Mouse (Mus musculus) heart, adult 11 months (tissue): ENCODE results near the gene Cblc.

ENCODE experiments used
- DNase-seq: peaks from one replicate; pipeline ENCODE4 v3.0.0; 2022

Gene Cblc

GRCm38 (mm10) chr7:19750217-19751069, 46.2 kb downstream of the Cblc start, which contains the start of gene Nectin2:
Gene Nectin2, minus strand, starts transcription at chr7:19750483.
- peak; percentile 99 for DNase-seq

- DNase-seq = peak; percentile 100
Measured at GRCm38 (mm10) chr7:19749389-19750216, 47.0 kb downstream of the Cblc start.

DNA sequence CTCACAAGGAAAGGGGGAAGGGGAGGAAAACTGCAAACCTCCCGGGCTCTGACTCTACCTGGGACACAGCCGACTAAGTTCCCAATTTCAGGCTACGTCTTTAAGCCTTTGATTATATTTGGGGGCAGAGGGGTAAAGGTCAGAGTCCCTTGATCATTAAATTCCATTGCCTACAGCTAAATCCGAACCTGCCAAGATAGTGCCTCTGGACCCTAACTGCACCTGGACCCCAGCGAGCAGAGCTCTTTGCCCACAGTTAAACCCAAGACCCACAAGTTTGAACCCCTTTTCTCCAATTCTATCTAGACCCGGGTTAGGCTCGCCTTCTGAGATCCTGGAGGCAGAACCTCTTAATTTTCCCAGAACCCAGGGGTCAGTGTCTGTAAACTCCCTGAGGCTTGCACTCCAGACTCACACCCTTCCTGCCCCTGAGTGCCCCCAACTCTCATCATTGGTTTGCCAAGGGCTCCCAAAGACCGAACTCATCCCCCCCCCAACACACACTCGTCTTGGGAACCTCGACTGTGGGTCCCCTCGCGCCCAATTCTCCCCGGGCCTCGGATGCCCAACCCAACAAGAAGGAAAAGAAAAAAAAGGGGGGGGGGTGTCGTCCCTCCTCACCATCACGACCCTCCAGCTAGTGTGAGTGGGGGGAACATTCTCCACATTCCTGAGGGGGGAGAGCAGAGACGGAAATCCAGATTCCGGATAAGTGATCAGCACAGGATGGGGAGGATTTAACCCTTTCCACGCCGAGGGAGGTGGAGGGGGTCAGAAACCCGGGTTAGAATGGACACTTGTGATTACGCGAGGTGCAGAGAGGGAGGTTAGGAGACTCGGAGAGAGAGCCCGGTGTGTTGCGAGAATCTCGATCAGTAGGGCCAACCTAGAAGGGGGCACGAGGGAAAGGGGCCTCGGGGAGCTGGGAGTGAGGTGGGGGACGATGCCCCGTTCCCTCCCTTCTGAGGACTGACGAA, 48.1 kb downstream of the Cblc start:
- peak; percentile 97 for DNase-seq

DNA sequence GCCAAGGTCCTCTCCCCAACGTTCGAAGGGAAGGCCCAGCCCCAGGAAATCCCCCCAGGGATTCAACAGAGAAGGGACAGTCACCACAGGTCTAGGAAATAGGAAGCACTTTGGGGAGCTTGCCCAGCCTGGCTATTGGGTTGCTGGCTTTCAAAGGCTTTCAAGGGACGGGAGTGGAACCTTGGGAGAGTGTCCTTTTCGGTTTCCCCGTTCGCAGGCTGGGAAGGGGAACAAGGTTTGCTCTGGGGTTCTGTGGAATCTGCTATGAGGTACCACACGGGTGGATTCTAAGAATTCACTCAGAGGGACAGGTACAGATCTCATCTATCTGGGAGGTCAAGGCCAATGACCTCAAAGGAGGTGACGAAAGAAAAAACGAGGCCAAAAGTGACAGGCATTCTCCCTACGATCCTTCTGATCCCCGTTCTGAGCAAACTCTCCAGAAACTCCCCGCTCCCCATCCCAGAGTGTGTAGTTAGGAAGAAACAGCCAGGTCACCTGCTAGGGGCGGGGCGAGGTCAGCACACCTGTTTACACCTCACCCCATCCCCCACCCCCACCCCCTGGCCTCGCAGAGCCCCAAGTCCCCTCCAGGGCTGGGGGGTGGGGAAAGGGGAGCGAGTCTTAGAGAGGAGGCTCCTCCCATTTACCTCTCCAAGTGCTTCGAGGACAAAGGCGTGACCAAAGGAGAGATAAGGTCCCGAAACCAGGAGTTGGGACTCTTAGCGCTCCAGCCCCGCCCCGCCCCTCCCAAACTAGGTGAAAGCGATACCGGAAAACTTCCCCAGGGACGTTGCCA, 49.0 kb downstream of the Cblc start:
- DNase-seq = peak; percentile 95

DNA sequence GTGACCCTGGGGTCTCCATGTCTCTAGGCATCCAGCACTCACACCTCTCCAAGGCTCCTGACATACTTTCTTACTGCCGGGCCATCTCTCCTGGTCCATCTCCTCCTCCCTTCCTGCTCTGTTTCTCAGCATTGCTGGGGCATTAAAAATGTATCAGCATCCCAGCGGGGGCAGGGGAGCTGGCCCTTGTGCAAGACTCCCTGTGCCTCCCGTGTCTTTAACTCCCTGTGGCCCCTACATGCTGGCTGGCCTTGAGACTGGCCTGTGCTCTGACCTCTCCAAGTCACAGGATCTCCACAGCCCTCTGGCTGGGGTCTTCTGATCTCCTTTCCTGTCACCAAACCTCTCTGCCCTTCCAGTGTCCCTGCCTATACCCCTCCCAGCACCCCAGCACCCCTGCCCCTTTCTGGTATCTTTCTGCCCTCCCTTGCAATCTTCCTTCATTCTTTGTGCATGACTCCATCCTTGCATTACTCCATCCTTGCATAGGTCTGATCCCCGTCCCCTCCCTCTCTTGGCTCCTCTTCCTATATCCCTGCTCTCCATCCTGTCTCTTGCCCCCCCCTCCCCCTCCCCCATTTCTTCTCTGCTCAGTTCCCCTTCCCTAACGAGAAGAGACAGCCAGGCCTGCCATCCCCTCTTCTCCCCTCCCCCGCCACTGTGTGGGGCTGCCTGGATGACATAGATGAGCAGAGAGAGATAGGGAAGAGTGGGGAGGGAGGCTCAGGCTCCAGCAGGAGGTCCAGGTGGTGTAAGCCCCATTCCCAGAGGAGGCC, 50.0 kb downstream of the Cblc start:
- DNase-seq = peak; percentile 90

DNA sequence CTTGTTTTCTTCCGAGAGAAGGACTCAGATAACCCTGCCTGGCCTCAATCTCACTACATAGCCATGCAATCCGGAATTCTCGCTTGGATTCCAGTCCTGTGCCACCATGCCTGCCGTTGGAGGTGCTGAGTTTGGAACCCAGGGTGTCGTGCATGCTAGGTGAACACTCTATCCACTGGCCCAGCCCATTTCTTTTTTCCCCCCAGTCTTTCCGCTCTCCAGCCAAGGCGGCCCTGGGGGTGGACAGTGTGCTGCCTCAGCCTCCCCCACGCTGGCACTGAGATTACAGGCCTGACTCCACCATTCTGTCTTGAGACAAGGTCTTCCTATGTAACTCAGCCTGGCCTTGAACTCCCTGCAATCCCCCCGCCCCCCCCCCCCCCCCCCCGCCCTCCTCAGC, 50.6 kb downstream of the Cblc start:
- DNase-seq = peak; percentile 95

DNA sequence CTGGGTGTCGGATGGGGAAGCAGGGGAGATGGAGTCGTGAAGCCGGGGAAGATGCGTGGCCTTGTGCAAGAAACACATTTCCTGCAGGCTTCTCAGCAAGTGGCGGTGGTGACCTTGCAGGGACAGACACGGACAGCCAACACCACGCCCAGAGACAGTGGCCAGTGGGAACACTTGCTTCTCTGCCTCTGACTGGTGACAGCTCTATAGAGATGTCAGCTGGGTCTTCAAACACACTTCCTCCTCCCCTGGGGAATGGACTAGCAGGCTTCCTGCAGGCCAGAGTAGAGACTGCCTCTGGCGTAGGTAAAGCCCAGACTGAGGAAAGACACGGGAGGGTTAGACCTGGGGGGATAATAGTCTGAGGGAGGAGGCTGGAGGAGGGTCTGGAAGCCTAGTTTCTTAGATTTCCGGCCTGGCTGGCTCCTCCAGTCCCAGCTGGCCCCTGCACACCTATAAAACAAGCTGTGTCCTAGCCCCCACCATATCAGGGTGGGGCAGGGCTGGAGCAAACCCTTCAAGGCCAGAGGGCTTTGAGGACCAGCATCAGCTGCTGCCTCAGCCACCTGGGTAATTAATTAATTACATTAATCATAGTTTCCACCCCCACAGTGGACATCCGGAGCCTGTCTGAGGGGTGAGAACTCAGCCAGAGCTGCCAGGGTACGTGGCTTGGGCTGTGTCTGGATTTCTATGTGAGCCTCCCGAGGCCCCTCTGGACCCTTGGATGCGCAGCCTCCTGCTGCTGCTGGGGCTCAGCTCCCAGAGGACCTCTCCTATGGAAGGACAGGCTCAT, 51.8 kb downstream of the Cblc start:
- peak; percentile 99 for DNase-seq

DNA sequence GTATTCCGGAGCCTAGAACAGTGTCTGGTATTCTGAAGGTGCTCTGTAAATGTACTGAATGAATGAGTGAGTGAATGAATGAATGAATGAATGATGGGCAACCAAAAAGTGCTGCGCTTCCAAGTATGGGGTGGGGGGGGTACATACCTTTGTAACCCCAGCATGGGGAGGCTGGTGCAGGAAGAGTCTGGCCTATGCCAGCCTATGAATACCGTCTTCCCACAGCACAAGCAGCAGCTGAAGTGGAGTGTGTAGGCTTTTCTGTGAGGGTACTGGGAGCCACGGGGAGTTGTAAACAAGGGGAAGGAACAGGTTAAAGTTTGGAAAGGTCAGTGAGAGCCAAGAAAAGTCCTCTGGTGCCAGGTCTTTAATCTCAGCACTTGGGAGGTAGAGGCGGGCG, 52.8 kb downstream of the Cblc start:
- peak; percentile 91 for DNase-seq

GRCm38 (mm10) chr7:19742468-19742867, 54.1 kb downstream of the Cblc start:
- no peak for DNase-seq

GRCm38 (mm10) chr7:19741329-19742031, 55.1 kb downstream of the Cblc start:
- DNase-seq = peak; percentile 91

DNA sequence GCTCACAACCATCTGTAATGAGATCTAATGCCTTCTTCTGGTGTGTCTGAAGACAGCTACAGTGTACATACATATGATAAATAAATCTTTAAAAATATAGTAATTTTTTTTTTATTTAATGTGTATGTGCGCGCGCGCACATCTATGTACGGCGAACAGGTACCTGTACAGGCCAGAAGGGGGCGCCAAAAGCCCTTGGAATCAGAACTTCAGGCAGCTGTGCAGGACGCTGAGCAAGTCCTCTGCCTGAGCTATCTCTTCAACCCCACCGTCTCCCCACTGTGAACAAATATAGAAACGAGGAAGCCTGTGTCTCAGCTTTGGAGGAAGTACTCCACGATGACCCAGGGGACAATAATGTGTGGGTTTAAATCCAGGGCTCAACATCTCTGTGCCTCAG, 56.3 kb downstream of the Cblc start:
- no peak for DNase-seq

DNA sequence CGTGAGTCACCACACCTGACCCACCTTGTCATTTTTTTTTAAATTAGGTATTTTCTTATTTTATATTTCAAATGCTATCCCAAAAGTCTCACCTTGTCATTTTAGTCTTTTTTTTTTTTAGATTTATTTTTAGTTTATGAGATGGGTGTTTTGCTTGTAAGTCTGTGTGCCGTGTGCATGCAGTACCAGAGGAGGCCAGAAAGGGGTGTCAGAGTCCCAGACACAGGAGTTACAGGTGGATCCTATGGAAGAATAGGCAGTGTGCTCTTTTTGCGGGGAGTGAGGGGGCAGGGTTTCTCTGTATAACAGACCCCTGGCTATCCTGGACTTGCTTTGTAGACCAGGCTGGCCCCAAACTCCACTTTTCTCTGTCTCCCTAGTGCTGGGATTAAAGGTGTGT, 57.8 kb downstream of the Cblc start:
- no peak for DNase-seq

DNA sequence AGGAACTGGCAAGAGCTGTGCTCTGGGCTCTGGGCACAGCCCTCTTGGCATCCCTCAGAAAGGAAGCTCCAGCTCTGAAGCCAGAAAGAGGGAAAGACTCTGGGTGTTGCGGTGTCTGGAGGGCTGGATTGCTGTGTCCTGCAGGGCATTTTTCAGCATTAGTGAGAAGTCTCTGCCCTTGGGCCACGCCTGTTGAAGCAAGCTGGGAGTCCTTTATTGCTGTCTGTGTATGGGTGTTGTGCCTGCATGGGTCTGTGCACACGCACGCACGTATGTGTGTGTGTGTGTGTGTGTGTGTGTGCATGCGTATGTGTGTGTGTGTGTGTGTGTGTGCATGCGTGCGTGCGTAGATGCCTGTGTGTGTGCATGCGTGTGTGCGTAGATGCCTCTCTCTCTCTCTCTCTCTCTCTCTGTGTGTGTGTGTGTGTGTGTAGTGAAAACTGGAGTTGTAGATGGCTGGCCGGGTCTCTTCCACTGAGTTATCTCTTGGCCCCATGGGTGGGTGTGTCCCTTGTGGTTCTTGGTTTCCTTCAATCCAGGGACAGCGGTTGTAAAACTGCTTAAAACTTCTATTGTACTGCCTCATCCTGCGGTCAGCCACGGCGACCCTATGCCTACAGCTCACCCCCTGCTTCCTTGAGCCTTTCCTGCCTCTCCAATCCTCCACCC, 60.1 kb downstream of the Cblc start:
- peak; percentile 91 for DNase-seq

DNA sequence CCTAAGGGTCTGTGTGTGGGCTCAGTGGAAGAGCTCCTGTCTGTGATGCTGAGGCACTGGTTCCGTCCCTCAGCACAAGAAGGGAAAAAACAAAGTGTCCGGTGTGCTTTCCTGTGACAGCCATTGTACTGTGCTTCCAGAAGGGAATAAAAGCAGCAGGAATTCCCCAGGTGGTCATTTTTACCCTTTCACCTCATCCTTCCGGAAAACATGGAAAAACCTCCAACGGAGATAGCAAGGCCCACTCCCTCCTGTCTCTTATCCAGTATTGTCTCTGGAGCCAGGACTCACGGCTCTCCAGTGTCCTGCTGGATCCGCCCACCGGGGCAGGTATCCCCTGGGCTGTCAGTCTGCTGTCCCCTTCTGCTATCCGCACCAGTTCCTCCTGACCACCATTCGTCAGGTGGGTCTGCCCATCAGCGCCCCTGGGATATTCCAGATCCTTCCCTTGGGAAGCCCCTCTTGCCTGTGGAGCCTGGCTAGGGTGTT, 62.4 kb downstream of the Cblc start:
- peak; percentile 92 for DNase-seq
